Mouse (Mus musculus) heart, adult 2 months (tissue): ENCODE results near the gene Kansl1.

Experiments
- CTCF ChIP-seq: fragments of 200-600 bp; IDR thresholded peaks from 2 replicates; pipeline ENCODE4 v1.8.1; 2022; ENCODE audit warnings: antibody characterized with exemption, mild to moderate bottlenecking, moderate library complexity
- POLR2A ChIP-seq: fragments of 200-500 bp; IDR thresholded peaks from 2 replicates; pipeline ENCODE4 v1.6.1; 2011; ENCODE audit warnings: mild to moderate bottlenecking, low read depth, low read length, control low read depth; ENCODE audit not compliant: insufficient read depth

GRCm38 (mm10) chr11:104452709-104453108, 16.0 kb downstream of the Kansl1 start:
- no peak for TF ChIP-seq CTCF
- no peak for TF ChIP-seq POLR2A
